Mouse (Mus musculus) midbrain, embryonic 11.5 days (tissue): ENCODE results near the gene Map2k4. TPM values are rescaled to one million over a fixed set of nuclear protein-coding genes. Genes with fewer than 3 reads are reported as not detected.

Source experiments
- ATAC-seq: fragments of 200-750 bp; cut with Nextera tagmentation; 2 replicates; pipeline ENCODE4 v1.8.0; 2017; ENCODE audit warnings: moderate TSS enrichment, moderate library complexity; ENCODE audit not compliant: low FRiP score
- DNase-seq: peaks from one replicate; pipeline ENCODE4 v3.0.0; 2015; ENCODE audit warnings: low spot score; ENCODE audit errors: missing footprints
- H3K27ac ChIP-seq: fragments of 300-500 bp; sonication (generic); 2 replicates; pipeline ENCODE4 v1.5.1; 2014; ENCODE audit warnings: low read depth, low read length
- H3K27me3 ChIP-seq: fragments of 300-500 bp; sonication (generic); 2 replicates; pipeline ENCODE4 v1.6.1; 2014; ENCODE audit warnings: mild to moderate bottlenecking, low read length, moderate library complexity, mixed read lengths; ENCODE audit not compliant: control insufficient read depth, insufficient read depth
- H3K36me3 ChIP-seq: fragments of 300-500 bp; sonication (generic); 2 replicates; pipeline ENCODE4 v1.6.1; 2014; ENCODE audit warnings: mild to moderate bottlenecking, low read length, moderate library complexity, mixed read lengths; ENCODE audit not compliant: control insufficient read depth, insufficient read depth
- H3K4me1 ChIP-seq: fragments of 300-500 bp; sonication (generic); 2 replicates; pipeline ENCODE4 v1.6.1; 2014; ENCODE audit warnings: low read length; ENCODE audit not compliant: control insufficient read depth, insufficient read depth
- H3K4me2 ChIP-seq: fragments of 300-500 bp; sonication (generic); 2 replicates; pipeline ENCODE4 v1.6.1; 2014; ENCODE audit warnings: mild to moderate bottlenecking, moderate library complexity
- H3K4me3 ChIP-seq: fragments of 300-500 bp; sonication (generic); 2 replicates; pipeline ENCODE4 v1.5.1; 2014; ENCODE audit warnings: low read depth, low read length
- H3K9ac ChIP-seq: fragments of 300-500 bp; sonication (generic); 2 replicates; pipeline ENCODE4 v1.6.1; 2014; ENCODE audit warnings: low read length
- H3K9me3 ChIP-seq: fragments of 300-500 bp; sonication (generic); 2 replicates; pipeline ENCODE4 v1.6.1; 2016; ENCODE audit warnings: low read length; ENCODE audit not compliant: control insufficient read depth
- WGBS: fragments of 180-500 bp; shearing (Covaris S2); extraction: QIAGEN DNeasy Blood & Tissue Kit; methylation state at CpG from one replicate; pipeline ENCODE4 v1.1.7; 2014; 5-methylcytosine and 5-hydroxymethylcytosine counted together
- polyA plus RNA-seq: library from polyadenylated mRNA; unstranded; fragments of >200 nt; fragmentation: Nextera tagmentation; extraction: Ambion mirVana; gene quantifications from 2 replicates; pipeline ENCODE4 v1.2.1, GENCODE M21; 2014

Map2k4 gene
- polyA plus RNA-seq, 1 experiment from 2014 or later = 85.2 TPM

GRCm38 (mm10) chr11:65806909-65807504 is 18.9 kb upstream of the Map2k4 start, which contains the start of gene Zkscan6:
Zkscan6 (plus strand) TSS chr11:65807175.
- Histone ChIP-seq H3K4me1 (peaks cover 6% of the 10 kb centered on the region), H3K36me3 (no peaks in the 10 kb centered on the region), H3K4me3 (peak within 1 kb of the TSS; percentile 59), H3K27ac (peak within 1 kb of the TSS; percentile 60), H3K9me3 (no peaks in the 10 kb centered on the region), H3K9ac (peak within 1 kb of the TSS; percentile 67), H3K27me3 (no peaks in the 10 kb centered on the region), H3K4me2 (peak within 1 kb of the TSS; percentile 84)
- whole genome bisulfite sequencing = under 1% methylated on average over 56 of the region's 58 CpGs
- peak; percentile 98 for ATAC-seq
- peak; percentile 99 for DNase-seq

GRCm38 (mm10) chr11:65806321-65806904 is 18.3 kb upstream of the Map2k4 start:
- DNase-seq (no peak), ATAC-seq (no peak; the same call in none of the 2 replicates)
- Histone ChIP-seq H3K27ac (no peak overlapping the region), H3K9ac (peak overlapping the region; percentile 56), H3K4me3 (peak overlapping the region; percentile 59), H3K4me1 (peaks cover 5% of the 10 kb centered on the region), H3K36me3 (no peaks in the 10 kb centered on the region), H3K27me3 (no peaks in the 10 kb centered on the region), H3K4me2 (peak overlapping the region; percentile 84), H3K9me3 (no peaks in the 10 kb centered on the region)
- 2% methylated on average over 20 of the region's 20 CpGs for WGBS

GRCm38 (mm10) chr11:65801899-65802298 is 13.8 kb upstream of the Map2k4 start:
- H3K9ac ChIP-seq = no peak overlapping the region
- 73% methylated on average over 3 of the region's 3 CpGs for WGBS

GRCm38 (mm10) chr11:65795896-65796295 is 7.8 kb upstream of the Map2k4 start:
- no peaks in the 10 kb centered on the region for H3K36me3 ChIP-seq
- no peaks in the 10 kb centered on the region for H3K27me3 ChIP-seq
- no peak overlapping the region for H3K4me3 ChIP-seq
- H3K9ac ChIP-seq = no peak overlapping the region
- no peaks in the 10 kb centered on the region for H3K9me3 ChIP-seq
- ATAC-seq (no peak), DNase-seq (no peak)
- no peak overlapping the region for H3K27ac ChIP-seq
- no peak overlapping the region for H3K4me2 ChIP-seq
- H3K4me1 ChIP-seq = no peaks in the 10 kb centered on the region
- WGBS = 94% methylated on average over 1 of the region's 1 CpGs

More at GRCm38 (mm10) chr11:65801899-65802298, 13.8 kb upstream of the Map2k4 start:
- ATAC-seq (no peak), DNase-seq (no peak)
- Histone ChIP-seq H3K27ac (no peak overlapping the region), H3K36me3 (no peaks in the 10 kb centered on the region), H3K4me2 (no peak overlapping the region), H3K4me1 (no peaks in the 10 kb centered on the region), H3K27me3 (no peaks in the 10 kb centered on the region), H3K9me3 (no peaks in the 10 kb centered on the region), H3K4me3 (no peak overlapping the region)

- Histone ChIP-seq H3K9me3 (no peaks in the 10 kb centered on the region), H3K27ac (no peak overlapping the region), H3K4me3 (no peak overlapping the region), H3K4me2 (no peak overlapping the region), H3K9ac (no peak overlapping the region), H3K4me1 (no peaks in the 10 kb centered on the region), H3K27me3 (no peaks in the 10 kb centered on the region), H3K36me3 (no peaks in the 10 kb centered on the region)
- DNase-seq (no peak), ATAC-seq (no peak)
- 78% methylated on average over 10 of the region's 10 CpGs for WGBS
These were observed 6.5 kb upstream of the Map2k4 start for GRCm38 (mm10) chr11:65794428-65795219.

GRCm38 (mm10) chr11:65787421-65788151 is 511 bp downstream of the Map2k4 start:
- DNase-seq = peak; percentile 92
- Histone ChIP-seq H3K27ac (peak overlapping the region; percentile 67), H3K27me3 (no peaks in the 10 kb centered on the region), H3K36me3 (no peaks in the 10 kb centered on the region), H3K4me1 (peaks cover 9% of the 10 kb centered on the region), H3K4me2 (peak overlapping the region; percentile 50), H3K4me3 (peak overlapping the region; percentile 95), H3K9ac (peak overlapping the region; percentile 97), H3K9me3 (no peaks in the 10 kb centered on the region)
- WGBS = 1% methylated on average over 48 of the region's 71 CpGs
- peak; percentile 87 for ATAC-seq

GRCm38 (mm10) chr11:65786160-65786559 is 1.9 kb downstream of the Map2k4 start:
- WGBS = 88% methylated on average over 2 of the region's 2 CpGs
- Histone ChIP-seq H3K4me2 (peak overlapping the region; percentile 50; the same call in 1 of the 2 replicates), H3K4me1 (peaks cover 9% of the 10 kb centered on the region), H3K9ac (no peak overlapping the region), H3K27me3 (no peaks in the 10 kb centered on the region), H3K27ac (no peak overlapping the region), H3K9me3 (no peaks in the 10 kb centered on the region), H3K4me3 (no peak overlapping the region), H3K36me3 (no peaks in the 10 kb centered on the region)
- no peak for ATAC-seq
- DNase-seq = no peak

- DNase-seq (no peak), ATAC-seq (no peak)
- H3K4me3 ChIP-seq = no peak overlapping the region
- no peak overlapping the region for H3K4me2 ChIP-seq
- H3K27ac ChIP-seq = no peak overlapping the region
- 0 out of 2 replicates have a peak, but pooled peaks cover 2% of the 10 kb centered on the region for H3K36me3 ChIP-seq
- H3K9ac ChIP-seq = no peak overlapping the region
- no peaks in the 10 kb centered on the region for H3K9me3 ChIP-seq
- no peaks in the 10 kb centered on the region for H3K27me3 ChIP-seq
- WGBS = 92% methylated on average over 3 of the region's 3 CpGs
- peaks cover 4% of the 10 kb centered on the region; the same call in 1 of the 2 replicates for H3K4me1 ChIP-seq
These were observed 6.5 kb downstream of the Map2k4 start for GRCm38 (mm10) chr11:65781596-65781995.
